Mouse (Mus musculus) T-cell, adult 2 months (primary cell): ENCODE measurements around the gene Pgghg.

Experiments used
- DNase-seq: peaks from one replicate; pipeline ENCODE4 v3.0.0; 2022; ENCODE audit warnings: low spot score

Pgghg gene

DNA sequence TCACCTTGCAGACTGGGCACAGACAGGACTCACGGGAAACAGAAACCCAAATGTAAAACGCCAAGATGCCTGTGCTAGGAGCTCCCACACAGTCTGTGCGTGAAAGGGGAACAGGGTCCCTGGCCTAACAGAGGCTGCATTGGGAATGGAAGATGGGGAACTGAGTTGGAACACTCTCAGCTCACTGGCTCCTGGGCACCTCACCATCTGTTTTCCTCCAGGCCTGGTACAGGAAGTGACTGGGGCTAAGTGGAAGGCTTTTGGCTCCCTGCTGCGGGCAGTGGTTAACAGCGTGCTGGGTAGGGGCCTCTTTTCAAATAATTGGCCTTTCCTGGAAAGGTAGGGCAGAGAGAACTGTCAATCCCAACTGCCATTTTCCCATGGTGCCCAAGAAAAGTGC is 49.4 kb downstream of the Pgghg start:
- DNase-seq = no peak

DNA sequence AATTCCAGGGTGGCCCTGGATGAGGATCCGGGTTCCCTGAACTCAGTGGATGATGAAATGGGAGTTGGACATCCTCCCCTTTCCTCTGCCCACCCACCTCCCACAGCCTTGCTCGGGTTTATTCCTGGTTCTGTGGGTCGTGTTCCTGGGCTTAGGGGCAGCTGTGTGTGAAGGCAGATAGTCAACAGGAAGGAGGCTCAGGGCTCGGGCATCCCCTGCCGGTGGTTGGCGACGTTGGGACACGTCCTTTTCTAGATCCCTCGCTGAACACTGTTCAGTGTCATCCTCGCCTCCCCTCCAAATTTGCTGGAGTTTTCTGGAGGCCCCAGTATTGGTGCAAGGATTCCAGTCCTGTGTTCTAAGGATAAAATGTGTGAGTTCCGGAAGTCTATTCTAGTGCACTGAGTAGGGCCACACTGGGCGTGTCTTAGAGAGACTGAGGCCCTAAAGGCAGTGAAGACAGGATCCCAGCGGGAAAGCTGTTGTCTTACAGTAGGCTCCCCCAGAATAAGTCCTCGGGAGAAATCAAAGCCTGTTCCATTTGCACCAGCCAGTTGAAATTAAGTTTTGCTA is 50.0 kb downstream of the Pgghg start:
- DNase-seq = no peak
